In the genomic region with DNA sequence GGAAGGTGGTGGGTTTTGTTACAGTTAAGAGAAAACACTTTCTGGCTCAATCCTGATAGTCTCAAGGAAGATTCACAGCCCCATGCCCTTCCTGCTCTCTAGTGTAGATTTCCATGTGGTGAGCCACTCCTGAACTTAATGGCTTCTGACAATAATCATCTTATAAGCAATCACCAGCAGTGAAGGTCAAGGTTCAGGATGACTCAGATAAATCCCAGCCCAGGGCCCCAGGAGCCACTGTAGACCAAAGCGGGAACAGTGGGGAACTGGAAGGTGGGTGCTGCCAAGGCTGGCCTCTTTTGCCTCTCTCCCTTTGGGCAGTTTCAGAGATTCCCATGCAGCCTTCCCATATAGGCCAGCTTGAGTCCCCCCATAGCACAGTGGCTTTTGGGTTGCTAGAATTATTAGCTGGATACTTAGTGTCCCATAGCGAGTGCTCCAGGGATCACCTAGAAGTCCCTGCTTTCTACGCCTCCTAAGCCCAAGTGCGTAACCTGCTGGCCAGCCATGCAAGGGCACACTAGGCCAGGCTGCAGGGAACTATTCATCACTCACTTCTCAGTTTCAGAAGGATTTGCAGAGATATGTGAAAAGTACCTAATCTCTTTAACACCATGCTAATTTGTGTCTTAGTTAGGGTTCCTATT, we compare ENCODE assay signal across 24 mouse cellular contexts.
DNase-seq lines count a peak whose midpoint lies in the region; ATAC-seq and TF ChIP-seq lines count a peak whose summit lies in the region.
"Had no signal": no experiment of that assay in that cellular context is flagged by ENCODE, and none has a peak within 500 bp of the region (broad histone marks: within the 10 kb centered on the region; RNA-seq: fewer than 3 reads in every experiment).

No protein-coding gene starts in this region.

- 86% methylated on average over 4 of the region's 4 CpGs for WGBS in intestine, embryonic 14.5 days
- WGBS in intestine, postnatal 0 days, result 60% methylated on average over 4 of the region's 4 CpGs

- no peaks in the 10 kb centered on the region for H3K36me3 ChIP-seq in intestine, embryonic 14.5 days (ENCODE audit: control insufficient read depth, insufficient read depth, low read length)
- no peaks in the 10 kb centered on the region for H3K36me3 ChIP-seq in intestine, postnatal 0 days (ENCODE audit: control insufficient read depth, insufficient read depth)
- H3K36me3 ChIP-seq: embryonic facial prominence, embryonic 12.5 days; forebrain, embryonic 15.5 days; heart, embryonic 10.5 days; heart, embryonic 15.5 days; hindbrain, embryonic 13.5 days; limb, embryonic 12.5 days; liver, embryonic 15.5 days; neural tube, embryonic 12.5 days had no signal

- H3K4me3 ChIP-seq in intestine, embryonic 14.5 days (ENCODE audit: low read depth, low read length), result no peak overlapping the region
- no peak overlapping the region for H3K4me3 ChIP-seq in intestine, postnatal 0 days (ENCODE audit: low read depth, low read length)
- H3K4me3 ChIP-seq: embryonic facial prominence, embryonic 12.5 days; forebrain, embryonic 15.5 days; heart, embryonic 10.5 days; heart, embryonic 15.5 days; hindbrain, embryonic 13.5 days; limb, embryonic 12.5 days; liver, embryonic 15.5 days; neural tube, embryonic 12.5 days had no signal

- H3K9ac ChIP-seq in intestine, embryonic 14.5 days (ENCODE audit: low read length), result no peak overlapping the region
- H3K9ac ChIP-seq in intestine, postnatal 0 days (ENCODE audit: low read depth, low read length), result no peak overlapping the region
- H3K9ac ChIP-seq: embryonic facial prominence, embryonic 12.5 days; forebrain, embryonic 15.5 days; heart, embryonic 15.5 days; hindbrain, embryonic 13.5 days; limb, embryonic 12.5 days; liver, embryonic 15.5 days; lung, embryonic 14.5 days; neural tube, embryonic 12.5 days had no signal

- H3K27me3 ChIP-seq in intestine, embryonic 14.5 days (replicated peaks; ENCODE audit: control insufficient read depth, insufficient read depth, low read length), result no peaks in the 10 kb centered on the region
- H3K27me3 ChIP-seq in intestine, postnatal 0 days (replicated peaks; ENCODE audit: control insufficient read depth, insufficient read depth, low read length), result no peaks in the 10 kb centered on the region
- H3K27me3 ChIP-seq: forebrain, embryonic 15.5 days; heart, embryonic 15.5 days; hindbrain, embryonic 13.5 days; liver, embryonic 15.5 days; neural tube, embryonic 12.5 days had no signal

- peak; percentile 32; the same call in 1 of the 2 replicates for TF ChIP-seq CTCF in intestine, postnatal 0 days (IDR thresholded peaks at IDR 0.05; ENCODE audit: low read depth)

- no peaks in the 10 kb centered on the region for H3K9me3 ChIP-seq in intestine, embryonic 14.5 days (ENCODE audit: control insufficient read depth, low read length)
- H3K9me3 ChIP-seq in intestine, postnatal 0 days (ENCODE audit: control insufficient read depth), result no peaks in the 10 kb centered on the region
- H3K9me3 ChIP-seq: embryonic facial prominence, embryonic 12.5 days; forebrain, embryonic 15.5 days; heart, embryonic 10.5 days; heart, embryonic 15.5 days; hindbrain, embryonic 13.5 days; limb, embryonic 12.5 days; liver, embryonic 15.5 days; neural tube, embryonic 12.5 days had no signal

- peaks cover 8% of the 10 kb centered on the region for H3K4me1 ChIP-seq in intestine, embryonic 14.5 days (replicated peaks; ENCODE audit: control insufficient read depth, insufficient read depth, low read length)
- H3K4me1 ChIP-seq in intestine, postnatal 0 days (replicated peaks; ENCODE audit: control insufficient read depth, insufficient read depth, low read length), result peaks cover 7% of the 10 kb centered on the region; the same call in 1 of the 2 replicates
- H3K4me1 ChIP-seq: embryonic facial prominence, embryonic 12.5 days; forebrain, embryonic 15.5 days; heart, embryonic 15.5 days; hindbrain, embryonic 13.5 days; limb, embryonic 12.5 days had no signal

- no peak overlapping the region for H3K4me2 ChIP-seq in intestine, embryonic 14.5 days (ENCODE audit: low read length)
- H3K4me2 ChIP-seq in intestine, postnatal 0 days (replicated peaks; ENCODE audit: low read depth), result no peak overlapping the region
- H3K4me2 ChIP-seq: embryonic facial prominence, embryonic 12.5 days; forebrain, embryonic 15.5 days; heart, embryonic 15.5 days; hindbrain, embryonic 13.5 days; limb, embryonic 12.5 days; liver, embryonic 15.5 days; lung, embryonic 14.5 days; neural tube, embryonic 12.5 days had no signal

- intact Hi-C loops in heart, postnatal 14 days (cut with DNase I), result no loop called here

- peak; percentile 70 for ATAC-seq in intestine, embryonic 14.5 days (replicated peaks; ENCODE audit: low FRiP score, low TSS enrichment, low read depth)
- ATAC-seq in intestine, postnatal 0 days, result peak; percentile 90
- ATAC-seq: activated CD4-positive, CD25-positive, alpha-beta regulatory T cell, adult 4 months had no signal

- DNase-seq in heart, adult 11 months, result peak; percentile 29
- DNase-seq in heart, postnatal 14 days, result no peak
- no peak for DNase-seq in intestine, embryonic 14.5 days (ENCODE audit: low spot score)
- peak; percentile 36 for DNase-seq in retina, postnatal 7 days (ENCODE audit: low read depth, low spot score)
- no peak for DNase-seq in kidney, postnatal 10 days
- DNase-seq in right cerebral cortex, adult 18-20 months, result no peak
- DNase-seq: adrenal gland, postnatal 25 days; heart, postnatal 36 days; kidney, adult 8-10 months; lung, postnatal 14 days; thymus, adult 18-20 months had no signal

- 0 out of 2 replicates have a peak overlapping the region, but pooled peaks have one; percentile 9 for H3K27ac ChIP-seq in intestine, embryonic 14.5 days (ENCODE audit: low read depth)
- H3K27ac ChIP-seq in intestine, postnatal 0 days (ENCODE audit: low read depth, low read length), result peak overlapping the region; percentile 37
- H3K27ac ChIP-seq: embryonic facial prominence, embryonic 12.5 days; forebrain, embryonic 15.5 days; heart, embryonic 10.5 days; heart, embryonic 15.5 days; hindbrain, embryonic 13.5 days; kidney, postnatal 0 days; limb, embryonic 12.5 days; liver, embryonic 15.5 days; neural tube, embryonic 12.5 days; stomach, postnatal 0 days had no signal

Comparison
In these comparisons a context has a peak if more than half of its experiments do, and no peak if none do; other contexts are left out.
1. DNase-seq: peak in heart, adult 11 months (single experiment) and retina, postnatal 7 days (single experiment); none in heart, postnatal 14 days (0 of 2), intestine, embryonic 14.5 days (single experiment), kidney, postnatal 10 days (single experiment) and right cerebral cortex, adult 18-20 months (single experiment).